Mouse (Mus musculus): Measurements from ENCODE around the gene Tmco1. TPM values are rescaled to one million over a fixed set of nuclear protein-coding genes. Genes with fewer than 3 reads are reported as not detected.
A peak's percentile ranks its signal among the peaks of the same experiment; 100 is the strongest.

The Tmco1 gene
- total RNA-seq, 2 experiments from 2014 or later: 89.8 to 150 TPM

DNA sequence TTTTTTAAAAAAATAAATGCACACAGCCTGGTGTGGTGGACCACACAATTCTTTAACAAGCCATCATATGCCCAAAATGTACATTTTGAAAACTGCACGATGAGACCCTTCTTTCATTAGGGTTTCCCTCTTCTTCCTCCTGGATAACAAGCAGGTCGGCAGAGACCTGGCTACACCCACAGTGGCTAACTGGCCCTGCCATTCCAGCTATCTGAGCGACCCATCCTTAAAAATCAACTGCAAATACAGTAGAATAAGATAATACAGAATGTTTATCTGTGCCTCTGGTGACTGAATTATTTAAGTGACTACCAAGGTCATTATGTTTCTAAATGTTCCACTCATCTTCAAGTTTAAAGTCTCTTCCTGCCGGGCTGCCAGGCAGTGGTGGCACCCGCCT lies 25.4 kb upstream of the Tmco1 start:
- no peak for ATAC-seq (replicated peaks; ENCODE audit: low FRiP score, low TSS enrichment, poor library complexity, severe bottlenecking)

DNA sequence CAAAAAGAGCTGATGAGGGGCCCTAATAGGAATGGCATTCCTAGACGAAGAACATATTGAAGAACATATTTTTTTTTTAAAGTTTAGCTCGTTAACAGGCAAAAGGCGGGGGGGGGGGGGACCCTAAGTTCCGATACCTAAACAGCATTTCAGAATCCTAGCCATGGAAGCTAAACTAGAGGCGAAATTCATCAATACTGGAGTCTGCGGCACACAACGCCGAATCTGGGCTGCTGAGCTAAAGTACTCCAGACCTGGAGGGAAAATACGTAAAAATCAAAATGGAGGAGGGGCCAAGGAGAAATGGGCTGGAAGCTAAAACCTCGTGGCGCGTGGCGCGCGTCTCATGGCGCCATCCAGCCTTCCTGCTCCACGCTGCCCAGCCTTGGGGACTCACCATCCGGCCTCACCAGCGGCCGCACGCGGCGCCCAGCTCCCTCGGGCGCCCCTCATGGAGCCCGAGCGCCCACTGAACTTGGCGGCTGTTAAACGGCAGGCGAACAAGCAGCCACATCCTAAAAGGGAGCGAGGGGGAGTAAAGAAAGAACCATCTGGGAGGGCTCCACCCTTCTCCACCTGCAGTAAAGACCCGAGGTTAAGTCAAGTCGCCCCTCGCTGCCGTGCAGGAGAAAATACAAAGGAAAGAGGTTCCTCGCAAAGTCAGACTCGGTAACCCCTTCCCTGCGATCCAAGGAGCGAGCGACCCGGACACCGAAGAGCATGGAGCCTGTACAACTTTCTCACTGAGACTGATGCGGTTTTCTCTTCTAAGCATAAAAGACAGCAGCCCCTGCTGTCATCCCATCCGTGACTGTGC lies 24.5 kb upstream of the Tmco1 start:
- ATAC-seq (replicated peaks; ENCODE audit: low FRiP score, low TSS enrichment, poor library complexity, severe bottlenecking): peak; percentile 34

DNA sequence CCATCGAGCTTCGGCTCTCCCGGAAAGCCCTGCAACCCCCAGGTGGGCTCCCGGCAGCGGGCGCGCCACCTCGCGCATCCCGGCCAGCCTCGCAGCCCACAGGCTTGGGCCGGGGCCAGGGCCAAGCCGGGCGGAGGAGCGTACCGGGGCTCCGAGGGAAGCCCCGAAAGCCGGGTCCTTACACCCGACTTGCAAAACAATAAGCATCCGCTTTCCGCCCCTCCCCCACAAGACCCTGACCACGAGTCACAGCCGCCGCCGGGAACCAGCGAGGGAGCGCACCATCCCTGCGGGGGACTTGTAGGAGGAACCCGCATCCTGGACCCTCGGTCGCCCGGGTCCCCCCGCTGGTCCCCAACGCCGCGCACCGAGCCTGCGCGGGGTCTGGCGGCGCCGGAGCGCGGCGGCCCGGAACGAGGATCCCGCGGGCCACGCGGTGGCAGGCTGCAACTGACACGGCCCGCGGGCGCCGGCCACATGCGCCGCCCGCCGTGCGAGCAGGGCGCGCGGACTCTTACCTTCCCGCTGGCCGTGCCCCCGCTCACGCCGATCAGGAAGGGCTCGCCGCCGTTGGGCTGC lies 23.8 kb upstream of the Tmco1 start:
- ATAC-seq (replicated peaks; ENCODE audit: low FRiP score, low TSS enrichment, poor library complexity, severe bottlenecking): 0 out of 2 replicates have a peak, but pooled peaks have one; percentile 0

DNA sequence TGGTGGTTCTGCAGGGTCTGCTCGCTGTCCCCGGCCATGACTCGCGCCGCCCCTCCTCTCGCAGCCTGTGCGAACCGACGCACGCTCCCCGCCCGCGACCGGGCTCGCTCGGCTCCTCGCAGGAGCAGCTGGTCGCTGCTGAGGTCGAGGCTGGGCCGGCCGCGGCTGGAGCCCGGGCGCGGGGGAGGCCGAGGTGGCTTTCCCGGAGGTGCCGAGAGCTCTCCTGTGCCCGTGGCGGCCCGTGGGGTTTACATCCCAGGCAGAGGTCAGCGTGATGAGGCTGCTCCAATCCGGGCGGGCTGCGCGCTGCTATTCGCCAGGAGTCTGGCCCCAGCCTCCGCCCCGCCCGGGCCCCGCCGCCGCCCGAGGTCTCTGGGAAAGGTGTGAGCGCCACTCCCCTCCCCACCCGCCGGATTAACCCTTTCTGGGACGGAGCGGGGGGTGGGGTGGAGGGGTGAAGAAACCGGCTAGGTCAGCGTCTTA lies 23.3 kb upstream of the Tmco1 start:
- ATAC-seq (replicated peaks; ENCODE audit: low FRiP score, low TSS enrichment, poor library complexity, severe bottlenecking): peak; percentile 70

DNA sequence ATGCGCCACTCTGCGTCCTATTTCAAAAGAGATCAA lies 23.0 kb upstream of the Tmco1 start, which contains the start of gene Uck2:
TSS of gene Uck2 (minus strand) at position 1 of the 36 bp plus-strand sequence.
- ATAC-seq (replicated peaks; ENCODE audit: low FRiP score, low TSS enrichment, poor library complexity, severe bottlenecking): no peak

DNA sequence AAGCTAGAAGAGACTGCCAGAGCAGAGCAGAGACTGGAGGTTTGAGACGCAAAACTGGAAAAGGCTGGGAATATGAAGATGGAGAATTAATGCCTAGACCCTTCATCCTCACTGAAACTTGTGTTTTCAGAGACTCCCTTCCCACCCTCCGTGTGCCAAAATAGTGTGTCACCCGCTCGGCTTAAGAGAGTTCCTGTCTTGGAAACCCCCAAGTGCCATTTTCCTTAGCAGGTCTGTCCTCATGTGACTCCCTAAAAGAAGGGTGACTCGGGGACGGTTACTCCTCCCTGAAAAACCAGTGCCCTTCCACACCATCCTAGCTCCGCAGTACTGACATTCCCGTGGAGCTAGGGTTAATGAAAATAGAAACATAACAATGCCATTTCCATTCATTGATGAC lies 22.8 kb upstream of the Tmco1 start:
- no peak for ATAC-seq (replicated peaks; ENCODE audit: low FRiP score, low TSS enrichment, poor library complexity, severe bottlenecking)

- ATAC-seq (replicated peaks; ENCODE audit: low FRiP score, low TSS enrichment, poor library complexity, severe bottlenecking): no peak
Observed at GRCm38 (mm10) chr1:167287156-167287555, 21.0 kb upstream of the Tmco1 start.

- ATAC-seq (replicated peaks; ENCODE audit: low FRiP score, low TSS enrichment, poor library complexity, severe bottlenecking): peak; percentile 73
Observed at GRCm38 (mm10) chr1:167288665-167289538, 19.3 kb upstream of the Tmco1 start.

- no peak for ATAC-seq (replicated peaks; ENCODE audit: low FRiP score, low TSS enrichment, poor library complexity, severe bottlenecking)
Observed at GRCm38 (mm10) chr1:167289567-167290262, 18.5 kb upstream of the Tmco1 start.

GRCm38 (mm10) chr1:167290263-167290592 lies 17.9 kb upstream of the Tmco1 start:
- ATAC-seq (replicated peaks; ENCODE audit: low FRiP score, low TSS enrichment, poor library complexity, severe bottlenecking): no peak

- no peak for ATAC-seq (replicated peaks; ENCODE audit: low FRiP score, low TSS enrichment, poor library complexity, severe bottlenecking)
Observed at GRCm38 (mm10) chr1:167291610-167292009, 16.6 kb upstream of the Tmco1 start.

- ATAC-seq (replicated peaks; ENCODE audit: low FRiP score, low TSS enrichment, poor library complexity, severe bottlenecking): no peak
Observed at GRCm38 (mm10) chr1:167292447-167292846, 15.7 kb upstream of the Tmco1 start.

DNA sequence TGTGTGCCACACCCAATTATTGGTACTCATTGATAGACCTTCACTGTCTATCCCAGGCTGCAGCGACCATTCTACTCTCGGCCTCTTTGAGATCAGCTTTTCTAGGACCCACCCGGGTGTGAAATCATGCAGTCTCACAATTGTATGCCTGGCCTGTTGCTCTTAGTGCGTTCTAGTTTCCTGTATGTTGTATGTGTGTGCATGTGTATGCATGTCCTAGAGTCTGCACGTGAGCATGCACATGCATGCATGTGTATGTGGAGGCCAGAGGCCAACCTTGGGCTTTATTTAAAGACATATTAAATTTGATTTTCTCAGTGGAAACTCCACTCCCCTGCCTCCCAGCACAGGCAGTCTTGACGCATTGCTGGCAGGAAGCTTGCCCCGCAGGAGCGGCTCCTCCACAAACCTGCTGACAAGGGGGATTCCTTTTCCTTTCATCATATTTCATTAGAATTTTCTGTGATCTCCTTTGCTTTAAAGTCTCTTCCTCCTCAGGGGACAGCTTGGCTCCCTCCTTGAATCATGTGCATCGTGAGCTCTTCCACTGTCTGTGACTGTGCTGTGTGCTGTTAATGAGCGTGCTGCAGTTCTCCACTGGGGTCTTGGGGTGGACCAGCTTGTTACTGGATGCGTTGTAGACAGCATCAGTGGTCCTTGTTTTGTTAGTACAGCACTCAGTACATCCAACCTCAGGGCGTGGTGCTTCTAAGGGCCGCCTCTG lies 12.3 kb upstream of the Tmco1 start:
- ATAC-seq (replicated peaks; ENCODE audit: low FRiP score, low TSS enrichment, poor library complexity, severe bottlenecking): no peak

DNA sequence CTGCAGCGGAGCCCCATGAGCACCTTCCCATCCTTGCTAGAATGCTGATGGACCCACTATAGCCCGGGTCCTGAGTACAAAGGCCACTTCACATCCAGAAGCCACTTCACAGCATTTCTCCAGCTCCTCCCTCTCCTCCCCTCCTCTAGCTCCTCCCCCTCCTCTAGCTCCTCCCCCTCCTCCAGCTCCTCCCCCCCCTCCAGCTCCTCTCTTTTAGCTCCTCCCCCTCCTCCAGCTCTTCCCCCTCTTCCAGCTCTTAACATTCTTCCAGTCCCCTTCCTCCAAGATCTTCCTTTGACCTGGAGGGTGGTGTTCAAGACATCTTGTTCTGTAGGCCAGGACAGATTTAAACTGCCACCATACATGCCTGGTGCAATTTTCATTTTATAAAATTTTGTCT lies 8.1 kb upstream of the Tmco1 start:
- 0 out of 2 replicates have a peak, but pooled peaks have one; percentile 47 for ATAC-seq (replicated peaks; ENCODE audit: low FRiP score, low TSS enrichment, poor library complexity, severe bottlenecking)

- no peak; the same call in 1 of the 2 replicates for ATAC-seq (replicated peaks; ENCODE audit: low FRiP score, low TSS enrichment, poor library complexity, severe bottlenecking)
Observed at GRCm38 (mm10) chr1:167305501-167306137, 2.6 kb upstream of the Tmco1 start.

- peak; percentile 71 for ATAC-seq (replicated peaks; ENCODE audit: low FRiP score, low TSS enrichment, poor library complexity, severe bottlenecking)
Observed at GRCm38 (mm10) chr1:167306451-167307240, 1.5 kb upstream of the Tmco1 start.

DNA sequence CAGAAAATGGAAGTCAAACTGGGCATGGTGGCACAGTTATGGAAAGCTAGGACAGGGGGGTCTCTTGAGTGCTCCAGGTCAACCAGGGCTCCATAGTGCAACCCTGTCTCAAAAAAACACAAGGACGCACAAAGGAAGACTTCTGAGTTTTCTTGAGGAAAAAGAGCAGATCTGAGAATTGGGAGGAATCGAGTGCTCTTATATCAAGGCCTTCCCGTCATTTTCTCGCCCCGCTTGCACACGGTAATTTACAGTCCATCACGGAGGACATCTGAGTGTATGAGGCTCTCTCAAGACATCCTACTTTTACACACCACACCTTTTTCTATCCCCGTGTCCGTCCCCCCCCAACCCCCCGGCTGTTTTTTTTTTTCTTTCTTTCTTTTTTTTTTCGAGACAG lies 504 bp upstream of the Tmco1 start:
- ATAC-seq (replicated peaks; ENCODE audit: low FRiP score, low TSS enrichment, poor library complexity, severe bottlenecking): no peak

DNA sequence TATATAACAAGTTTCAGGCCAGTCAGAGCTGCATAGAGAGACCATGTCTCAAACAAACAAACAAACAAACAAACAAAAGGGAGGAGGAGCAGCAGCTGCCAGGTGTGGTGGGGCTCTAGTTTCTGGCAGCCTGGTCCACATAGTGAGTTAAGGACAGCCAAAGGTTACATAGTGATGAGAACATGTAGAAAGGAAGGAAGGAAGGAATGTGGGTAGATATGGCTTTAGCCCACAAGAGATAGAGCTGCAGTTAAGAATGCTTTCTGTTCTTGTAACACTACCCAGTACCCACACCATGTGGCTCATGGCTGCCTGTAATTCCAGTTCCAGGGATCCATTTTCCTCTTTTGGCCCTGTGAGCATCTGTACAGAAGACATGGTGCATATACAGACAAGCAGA lies 4.2 kb downstream of the Tmco1 start:
- ATAC-seq (replicated peaks; ENCODE audit: low FRiP score, low TSS enrichment, poor library complexity, severe bottlenecking): no peak
